Mouse (Mus musculus): ENCODE results near the gene Vps45. TPM values are rescaled to one million over a fixed set of nuclear protein-coding genes. Genes with fewer than 3 reads are reported as not detected.

The Vps45 gene
- total and polyA plus RNA-seq, 2 experiments from 2014 or later: 24.9 to 61.8 TPM

GRCm38 (mm10) chr3:95994975-95995801, 63.1 kb downstream of the Vps45 start:
- Histone ChIP-seq H3K36me3 (ENCODE audit: insufficient read depth, low read length) (peaks cover 17% of the 10 kb centered on the region; the same call in 1 of the 2 replicates), H3K9ac (replicated peaks; ENCODE audit: low read length) (peak overlapping the region; percentile 98), H3K27me3 (ENCODE audit: insufficient read depth, low read length) (no peaks in the 10 kb centered on the region), H3K4me2 (ENCODE audit: low read depth, low read length) (peak overlapping the region; percentile 93), H3K4me1 (ENCODE audit: insufficient read depth, low read length) (peaks cover 23% of the 10 kb centered on the region), H3K4me3 (ENCODE audit: low read length) (peak overlapping the region; percentile 82), H3K9me3 (ENCODE audit: low read length) (no peaks in the 10 kb centered on the region), H3K27ac (peak overlapping the region; percentile 96)
- no peak for TF ChIP-seq CTCF (IDR thresholded peaks at IDR 0.05; ENCODE audit: low read depth)
- ATAC-seq (peak; percentile 78), DNase-seq (ENCODE audit: low spot score) (no peak)
- under 1% methylated on average over 49 of the region's 51 CpGs for WGBS

GRCm38 (mm10) chr3:95994381-95994846, 63.9 kb downstream of the Vps45 start:
- no peak for ATAC-seq
- Histone ChIP-seq H3K4me2 (ENCODE audit: low read depth, low read length) (peak overlapping the region; percentile 93), H3K9me3 (ENCODE audit: low read length) (no peaks in the 10 kb centered on the region), H3K4me1 (ENCODE audit: insufficient read depth, low read length) (peaks cover 23% of the 10 kb centered on the region), H3K9ac (replicated peaks; ENCODE audit: low read length) (peak overlapping the region; percentile 98), H3K4me3 (ENCODE audit: low read length) (peak overlapping the region; percentile 82), H3K27me3 (ENCODE audit: insufficient read depth, low read length) (no peaks in the 10 kb centered on the region), H3K36me3 (ENCODE audit: insufficient read depth, low read length) (peaks cover 25% of the 10 kb centered on the region; the same call in 1 of the 2 replicates), H3K27ac (peak overlapping the region; percentile 96)
- TF ChIP-seq CTCF (IDR thresholded peaks at IDR 0.05; ENCODE audit: low read depth): no peak
- 3% methylated on average over 6 of the region's 6 CpGs for WGBS
- DNase-seq (ENCODE audit: low spot score): no peak

DNA sequence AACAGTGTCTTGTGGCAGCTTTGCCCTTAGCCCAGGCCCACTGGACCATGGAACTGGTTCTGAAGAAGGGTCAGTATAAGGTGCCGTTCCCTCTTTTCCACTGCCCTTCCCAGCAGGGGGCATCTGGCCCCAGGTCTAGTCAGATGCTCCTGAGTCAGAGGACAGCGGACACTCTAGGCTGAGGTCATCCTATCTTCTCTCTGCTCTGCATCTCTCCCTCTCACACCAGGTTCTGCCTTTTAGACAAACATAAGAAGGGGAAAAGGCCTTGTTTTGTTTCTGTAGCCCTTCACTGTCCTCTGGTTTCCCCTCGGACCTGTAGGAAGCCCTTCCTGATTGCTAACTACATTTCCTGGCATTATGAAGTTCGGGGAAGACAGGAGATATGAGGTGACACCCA, 64.4 kb downstream of the Vps45 start:
- H3K27me3 ChIP-seq (ENCODE audit: insufficient read depth, low read length): no peaks in the 10 kb centered on the region
- H3K4me3 ChIP-seq (ENCODE audit: low read length): peak overlapping the region; percentile 82
- DNase-seq (ENCODE audit: low spot score) (peak; percentile 37), ATAC-seq (no peak)
- TF ChIP-seq CTCF (IDR thresholded peaks at IDR 0.05; ENCODE audit: low read depth): 0 out of 2 replicates have a peak, but pooled peaks have one; percentile 3
- peak overlapping the region; percentile 96; the same call in 1 of the 2 replicates for H3K27ac ChIP-seq
- peak overlapping the region; percentile 98 for H3K9ac ChIP-seq (replicated peaks; ENCODE audit: low read length)
- H3K36me3 ChIP-seq (ENCODE audit: insufficient read depth, low read length): peaks cover 29% of the 10 kb centered on the region
- peak overlapping the region; percentile 93 for H3K4me2 ChIP-seq (ENCODE audit: low read depth, low read length)
- 14% methylated on average over 4 of the region's 4 CpGs for WGBS
- H3K4me1 ChIP-seq (ENCODE audit: insufficient read depth, low read length): peaks cover 23% of the 10 kb centered on the region
- no peaks in the 10 kb centered on the region for H3K9me3 ChIP-seq (ENCODE audit: low read length)

DNA sequence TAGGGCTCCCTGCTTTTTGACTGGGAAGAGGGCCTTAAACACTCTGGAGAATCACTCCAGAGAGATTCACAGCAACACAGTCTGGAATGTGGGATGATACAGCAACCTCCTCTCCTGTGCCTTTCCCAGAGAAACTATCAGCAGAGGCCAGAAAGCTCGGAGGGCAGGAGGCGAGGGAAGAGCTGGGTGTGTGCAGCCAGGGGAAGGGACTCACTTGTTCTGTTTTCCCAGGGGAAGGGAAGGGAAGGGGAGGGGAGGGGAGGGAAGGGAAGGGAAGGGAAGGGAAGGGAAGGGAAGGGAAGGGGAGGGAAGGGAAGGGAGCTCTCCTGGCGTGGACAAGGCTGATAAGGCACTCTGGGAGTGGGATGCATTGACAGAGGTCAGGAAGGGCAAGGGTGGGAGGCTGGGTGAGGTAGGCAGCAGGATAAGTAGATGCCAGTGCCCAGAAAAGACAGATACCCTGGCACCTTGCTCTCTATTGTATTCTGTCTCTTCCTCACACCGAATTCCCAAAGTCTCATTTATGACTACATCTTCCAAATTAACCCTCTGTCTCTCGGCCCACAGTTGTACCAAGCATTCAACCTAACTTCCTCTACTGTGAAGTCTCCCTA, 65.2 kb downstream of the Vps45 start:
- H3K27ac ChIP-seq: 0 out of 2 replicates have a peak overlapping the region, but pooled peaks have one; percentile 20
- H3K9ac ChIP-seq (replicated peaks; ENCODE audit: low read length): peak overlapping the region; percentile 98; the same call in 1 of the 2 replicates
- no peak for TF ChIP-seq CTCF (IDR thresholded peaks at IDR 0.05; ENCODE audit: low read depth)
- DNase-seq (ENCODE audit: low spot score) (no peak), ATAC-seq (no peak)
- peak overlapping the region; percentile 82 for H3K4me3 ChIP-seq (ENCODE audit: low read length)
- H3K4me2 ChIP-seq (ENCODE audit: low read depth, low read length): peak overlapping the region; percentile 93
- 33% methylated on average over 5 of the region's 5 CpGs for WGBS
- peaks cover 35% of the 10 kb centered on the region for H3K36me3 ChIP-seq (ENCODE audit: insufficient read depth, low read length)
- H3K9me3 ChIP-seq (ENCODE audit: low read length): no peaks in the 10 kb centered on the region
- H3K4me1 ChIP-seq (ENCODE audit: insufficient read depth, low read length): peaks cover 23% of the 10 kb centered on the region
- no peaks in the 10 kb centered on the region for H3K27me3 ChIP-seq (ENCODE audit: insufficient read depth, low read length)

- no peak overlapping the region for H3K9ac ChIP-seq (replicated peaks; ENCODE audit: low read length)
- no peaks in the 10 kb centered on the region for H3K9me3 ChIP-seq (ENCODE audit: low read length)
- no peak overlapping the region for H3K4me3 ChIP-seq (ENCODE audit: low read length)
- DNase-seq (ENCODE audit: low spot score) (no peak), ATAC-seq (no peak)
- peaks cover 26% of the 10 kb centered on the region for H3K4me1 ChIP-seq (ENCODE audit: insufficient read depth, low read length)
- TF ChIP-seq CTCF (IDR thresholded peaks at IDR 0.05; ENCODE audit: low read depth): no peak
- no peaks in the 10 kb centered on the region for H3K27me3 ChIP-seq (ENCODE audit: insufficient read depth, low read length)
- H3K27ac ChIP-seq: no peak overlapping the region
- peaks cover 35% of the 10 kb centered on the region for H3K36me3 ChIP-seq (ENCODE audit: insufficient read depth, low read length)
- no peak overlapping the region for H3K4me2 ChIP-seq (ENCODE audit: low read depth, low read length)
- 89% methylated on average over 12 of the region's 12 CpGs for WGBS
Measured at GRCm38 (mm10) chr3:95990413-95990941, 67.8 kb downstream of the Vps45 start.

DNA sequence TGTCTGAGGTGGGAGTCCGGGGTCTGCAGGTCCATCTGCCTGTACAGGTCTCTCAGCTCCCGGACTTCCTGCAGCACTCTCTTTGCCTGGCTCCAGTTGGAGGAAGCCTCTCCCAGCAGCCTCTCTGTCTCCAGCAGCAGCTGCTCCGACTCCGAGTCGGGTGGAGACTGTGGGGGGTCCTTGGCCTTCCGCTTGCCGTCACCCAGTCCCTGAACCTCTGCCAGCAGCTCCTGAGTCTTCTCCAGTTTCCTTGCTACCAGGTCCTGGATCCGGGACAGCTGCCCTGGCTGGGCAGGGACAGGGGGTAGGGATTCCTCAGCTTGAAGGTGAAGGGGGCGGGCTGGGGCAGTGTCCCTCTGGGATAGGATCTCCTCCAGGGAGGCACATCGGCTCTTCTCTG, 69.3 kb downstream of the Vps45 start:
- Histone ChIP-seq H3K36me3 (ENCODE audit: insufficient read depth, low read length) (peaks cover 35% of the 10 kb centered on the region), H3K9me3 (ENCODE audit: low read length) (no peaks in the 10 kb centered on the region), H3K4me3 (ENCODE audit: low read length) (no peak overlapping the region), H3K4me1 (ENCODE audit: insufficient read depth, low read length) (peaks cover 30% of the 10 kb centered on the region), H3K27me3 (ENCODE audit: insufficient read depth, low read length) (no peaks in the 10 kb centered on the region), H3K4me2 (ENCODE audit: low read depth, low read length) (no peak overlapping the region), H3K9ac (replicated peaks; ENCODE audit: low read length) (no peak overlapping the region), H3K27ac (peak overlapping the region; percentile 45; the same call in 1 of the 2 replicates)
- 44% methylated on average over 10 of the region's 10 CpGs for WGBS
- DNase-seq (ENCODE audit: low spot score) (peak; percentile 59), ATAC-seq (no peak)
- no peak for TF ChIP-seq CTCF (IDR thresholded peaks at IDR 0.05; ENCODE audit: low read depth)
